Mouse (Mus musculus) heart, adult 18-20 months (tissue): Measurements from ENCODE around the gene Gpr39. TPM values are rescaled to one million over a fixed set of nuclear protein-coding genes. Genes with fewer than 3 reads are reported as not detected.

ENCODE experiments used
- DNase-seq, 2 experiments: peaks; one replicate each; pipeline ENCODE4 v3.0.0; 2021 to 2022; ENCODE audit warnings: mixed read lengths in 1 of 2
- total RNA-seq, 2 experiments: library from RNA; stranded (reverse); gene quantifications; 2 replicates each; pipeline ENCODE4 v1.2.3; 2021

Gene Gpr39
- total RNA-seq, 2 experiments from 2014 or later: 0.22 to 0.54 TPM

DNA sequence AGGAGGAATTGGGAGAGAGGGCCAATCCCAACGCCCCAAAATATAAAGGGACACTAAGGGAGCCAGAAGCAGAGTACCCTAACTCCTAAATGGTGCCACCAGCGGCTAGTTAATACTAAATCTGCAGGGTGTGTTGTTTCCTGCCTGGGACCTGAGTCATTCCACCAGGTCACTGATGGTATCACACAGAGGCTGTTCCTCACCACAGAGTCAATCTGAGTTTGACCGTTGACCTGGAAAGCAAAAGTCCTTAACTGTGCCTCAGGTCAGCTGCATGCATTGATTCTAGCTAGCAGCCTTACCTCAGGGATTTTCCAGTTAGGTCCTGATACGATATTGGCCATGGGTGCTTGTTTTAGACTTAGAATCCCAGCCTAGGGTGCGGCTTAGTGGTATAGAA is 17.5 kb downstream of the Gpr39 start:
- no peak for DNase-seq

DNA sequence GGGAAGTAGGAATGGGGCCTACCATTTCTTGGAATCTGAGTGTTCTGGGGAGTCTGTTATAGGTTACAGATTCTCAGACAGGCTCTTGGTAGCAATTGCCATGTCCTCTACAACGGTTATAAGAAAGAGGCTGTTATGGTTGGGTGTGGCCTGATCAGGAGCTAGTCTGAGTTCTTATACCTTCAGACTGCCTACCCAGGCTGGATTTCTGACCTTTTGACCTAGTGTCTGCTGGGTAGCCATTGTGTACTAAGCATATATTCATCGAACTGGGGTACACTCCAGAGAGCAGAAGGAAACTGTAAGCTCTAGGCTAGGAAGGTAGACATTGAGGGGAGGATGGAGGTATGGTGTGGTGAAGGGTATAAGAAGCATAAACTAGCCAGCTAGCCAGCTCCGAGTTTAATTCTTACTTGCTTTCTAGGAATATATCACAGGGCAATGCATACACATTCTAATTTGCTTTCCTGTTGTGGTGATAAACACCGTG is 24.4 kb downstream of the Gpr39 start:
- no peak for DNase-seq

GRCm38 (mm10) chr1:125701773-125702172 is 25.0 kb downstream of the Gpr39 start:
- DNase-seq: peak; percentile 7 to 13

DNA sequence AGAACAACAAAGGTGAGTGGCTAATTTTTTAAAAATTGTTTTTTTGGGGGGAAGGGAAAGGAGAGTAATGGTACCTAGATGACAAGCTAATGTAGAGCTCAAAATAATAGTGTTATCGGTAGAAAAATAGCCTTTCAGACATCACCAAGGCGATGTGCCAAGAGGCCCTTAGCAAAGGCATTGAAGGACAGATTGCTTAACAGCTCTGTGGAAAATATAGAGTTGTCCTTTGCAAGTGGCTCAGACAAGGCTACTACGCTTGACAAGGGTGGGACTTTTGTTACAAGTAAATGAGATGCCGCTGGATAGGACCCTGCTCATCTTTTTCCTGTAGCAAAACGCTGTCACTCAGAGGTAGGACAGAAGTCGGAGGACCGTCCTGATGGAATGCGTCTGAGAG is 25.5 kb downstream of the Gpr39 start:
- peak; percentile 53 to 59 for DNase-seq

DNA sequence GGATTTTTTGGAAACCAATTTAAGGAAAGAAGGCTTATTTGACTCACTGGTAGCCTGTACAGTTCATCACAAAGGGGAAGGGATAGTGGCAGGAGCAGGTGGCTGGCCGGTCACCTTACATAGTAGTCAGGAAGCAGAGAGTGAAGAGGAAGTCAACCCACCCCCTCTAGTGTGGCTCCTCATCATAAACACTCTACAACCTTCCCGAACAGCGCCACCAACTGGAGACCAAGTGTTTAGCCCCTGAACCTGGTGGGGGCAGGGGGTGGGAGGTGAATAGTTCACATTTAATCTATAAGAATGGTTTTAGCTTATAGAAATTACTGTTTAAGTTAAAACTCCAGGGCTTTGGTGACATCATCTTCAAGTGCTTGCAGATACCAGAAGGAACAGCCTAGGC is 28.6 kb downstream of the Gpr39 start:
- DNase-seq: no peak

GRCm38 (mm10) chr1:125715286-125715685 is 38.5 kb downstream of the Gpr39 start:
- DNase-seq: no peak

- no peak for DNase-seq
Measured at GRCm38 (mm10) chr1:125716241-125716640, 39.4 kb downstream of the Gpr39 start.

GRCm38 (mm10) chr1:125717906-125718305 is 41.1 kb downstream of the Gpr39 start:
- no peak for DNase-seq

- DNase-seq: no peak
Measured at GRCm38 (mm10) chr1:125719127-125719526, 42.3 kb downstream of the Gpr39 start.

- DNase-seq: no peak
Measured at GRCm38 (mm10) chr1:125721104-125721758, 44.4 kb downstream of the Gpr39 start.

DNA sequence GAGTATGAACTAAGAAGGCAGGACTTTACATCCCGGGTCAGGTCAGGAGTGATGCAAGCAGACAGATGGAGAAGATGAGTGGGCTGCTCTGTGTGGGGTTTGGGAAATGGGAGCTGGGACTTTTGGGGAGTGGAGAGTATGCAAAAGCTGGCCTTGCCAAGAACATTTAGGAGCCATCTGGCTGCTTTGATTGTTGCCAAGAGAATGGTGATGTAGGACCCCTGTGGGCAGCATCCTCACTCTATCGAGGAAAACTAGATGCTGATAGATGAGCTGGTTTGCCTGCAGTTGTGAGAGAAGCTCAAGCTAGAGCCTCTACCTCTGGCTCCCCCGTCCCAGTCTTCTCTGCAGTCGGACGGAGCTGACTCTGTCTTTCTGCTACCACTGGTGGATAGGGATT is 47.5 kb downstream of the Gpr39 start:
- DNase-seq: no peak

- DNase-seq: no peak
Measured at GRCm38 (mm10) chr1:125729025-125729565, 52.3 kb downstream of the Gpr39 start.

DNA sequence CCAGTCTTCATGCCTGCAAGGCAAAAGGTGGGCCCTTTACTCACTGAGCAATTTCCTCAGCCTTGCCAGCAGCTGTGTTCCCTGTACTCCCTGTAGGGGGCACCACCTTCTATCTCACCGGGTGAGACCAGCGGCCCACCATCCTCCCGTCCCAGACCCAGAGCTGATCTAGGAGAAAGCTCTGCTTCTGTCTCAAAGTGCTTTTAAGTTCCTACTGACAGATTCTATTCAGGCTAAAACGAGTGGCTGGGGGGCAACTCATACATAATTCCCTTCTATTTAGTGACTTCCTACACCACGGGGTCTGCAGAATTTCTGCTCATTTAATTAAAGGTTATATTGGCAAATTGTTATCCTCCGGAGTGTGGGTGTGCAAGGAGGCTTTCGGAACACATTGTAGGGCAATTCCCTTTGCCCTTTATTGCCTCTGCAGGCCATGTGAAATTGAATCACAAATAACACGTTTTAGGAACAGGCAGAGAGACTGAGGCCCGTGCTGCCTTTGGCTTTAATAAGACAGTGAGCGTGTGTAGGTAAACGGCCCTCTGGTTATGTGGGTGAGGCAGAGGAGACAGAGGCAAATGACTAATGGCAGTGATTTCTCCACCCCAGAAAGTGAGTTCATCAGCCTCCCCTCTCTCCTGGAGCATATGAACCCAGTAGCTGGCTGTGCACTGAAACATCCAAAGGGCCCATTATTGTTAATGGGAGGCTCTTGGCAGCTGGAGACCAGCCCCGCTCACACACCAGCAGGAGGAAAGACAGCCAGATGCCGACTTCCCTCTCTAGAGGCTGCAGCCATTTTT is 53.1 kb downstream of the Gpr39 start:
- no peak for DNase-seq

- no peak for DNase-seq
Measured at GRCm38 (mm10) chr1:125730537-125730880, 53.7 kb downstream of the Gpr39 start.

DNA sequence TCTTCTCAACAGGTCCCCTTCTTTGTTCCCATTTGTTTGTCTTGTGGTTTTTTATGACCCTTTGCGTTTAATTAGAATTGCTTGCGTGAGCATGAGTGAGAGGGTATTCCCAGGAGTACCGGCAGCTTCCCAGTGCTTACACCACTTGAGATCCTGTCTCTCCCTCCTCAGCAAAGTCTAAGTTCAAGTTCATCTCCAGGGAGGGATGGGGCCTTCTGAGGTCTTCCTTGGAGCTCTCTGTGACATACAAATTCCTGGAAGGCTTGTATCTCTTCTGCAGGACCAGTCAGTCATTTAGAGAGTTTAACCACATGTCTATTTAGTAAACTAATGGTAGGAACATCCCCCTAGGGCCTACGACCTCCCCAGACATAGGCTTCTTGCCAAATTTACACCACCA is 55.1 kb downstream of the Gpr39 start:
- no peak for DNase-seq

- DNase-seq: no peak
Measured at GRCm38 (mm10) chr1:125744766-125745165, 68.0 kb downstream of the Gpr39 start.

GRCm38 (mm10) chr1:125755335-125755996 is 78.7 kb downstream of the Gpr39 start:
- no peak for DNase-seq

DNA sequence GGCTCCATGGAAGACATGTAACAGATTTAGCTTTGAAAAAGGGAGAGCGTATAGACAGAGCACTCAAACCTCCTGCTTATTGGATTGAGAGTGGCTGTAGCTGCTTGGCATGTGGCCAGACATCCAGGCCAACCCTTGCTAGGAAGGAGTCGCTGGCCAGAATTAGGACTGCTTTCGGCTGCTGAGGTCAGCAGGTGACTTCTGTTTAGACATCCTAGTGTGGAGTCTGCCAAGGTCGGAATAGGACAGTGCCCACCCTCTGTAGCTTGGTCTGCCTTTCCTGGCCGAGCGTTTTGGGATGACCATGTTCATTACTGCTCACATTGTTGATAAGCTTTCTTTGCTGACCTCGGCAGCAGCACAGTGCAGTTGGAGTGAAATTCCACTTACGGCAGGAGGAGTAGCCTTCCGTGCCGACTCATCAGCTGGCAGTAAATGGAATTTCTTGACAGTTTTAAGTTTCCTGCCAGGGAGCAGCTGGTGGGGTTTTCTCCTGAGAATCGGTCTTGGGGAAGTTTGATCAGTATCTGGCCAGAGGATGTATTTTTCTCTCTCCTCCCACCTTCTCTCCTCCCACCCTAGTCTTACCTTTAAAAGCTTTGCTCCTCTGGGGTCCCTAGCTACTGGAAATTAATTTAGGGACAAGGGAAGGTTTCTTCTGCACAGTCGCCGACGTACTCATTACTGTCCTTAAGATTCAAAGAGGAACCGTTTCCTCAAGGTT is 83.3 kb downstream of the Gpr39 start:
- peak; percentile 44 to 48 for DNase-seq

DNA sequence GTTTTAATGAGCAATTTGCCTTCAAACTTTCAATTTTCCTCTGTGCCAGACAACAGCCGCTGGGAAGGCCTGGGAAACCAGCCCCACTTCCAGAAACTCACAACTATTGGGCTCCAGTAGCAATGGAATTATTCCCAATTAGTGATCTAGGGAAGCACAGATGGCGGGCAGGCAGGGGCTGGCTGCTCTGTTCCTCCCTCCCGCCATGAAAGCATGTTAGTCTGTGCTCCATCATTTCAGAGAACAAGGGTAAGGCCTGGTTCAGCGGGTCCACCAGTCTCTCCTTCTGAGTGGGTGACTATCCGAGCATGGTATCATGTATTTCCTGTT is 83.9 kb downstream of the Gpr39 start:
- peak in 1 of 2 experiments; percentile 7 for DNase-seq

GRCm38 (mm10) chr1:125762076-125762475 is 85.3 kb downstream of the Gpr39 start:
- no peak for DNase-seq

DNA sequence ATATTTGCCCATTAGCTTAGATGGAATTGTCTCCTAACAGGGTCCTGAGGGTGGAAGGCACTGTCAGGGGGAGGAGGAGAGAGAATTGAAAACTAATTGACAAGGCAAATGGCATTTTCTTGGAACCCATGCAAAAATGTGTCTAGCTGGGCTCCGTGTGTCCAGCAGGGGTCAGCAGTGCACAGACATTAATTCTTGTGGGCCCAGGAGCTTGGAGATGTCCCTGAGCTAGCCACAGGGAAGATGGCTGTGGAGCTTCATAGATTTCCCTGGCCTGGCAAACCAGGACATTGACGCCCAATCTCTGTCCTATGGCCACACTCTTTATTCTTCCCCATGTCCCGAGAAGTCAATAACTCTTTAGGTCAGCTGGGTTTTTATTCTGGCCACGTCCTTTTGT is 113.0 kb downstream of the Gpr39 start:
- peak; percentile 31 to 76 for DNase-seq

GRCm38 (mm10) chr1:125800506-125800905 is 123.7 kb downstream of the Gpr39 start:
- DNase-seq: no peak
